Mouse (Mus musculus): ENCODE results near the gene Chd2. TPM values are rescaled to one million over a fixed set of nuclear protein-coding genes. Genes with fewer than 3 reads are reported as not detected.
"Not testable (repeated sequence)": the region's sequence is repeated elsewhere in the genome, so short reads cannot be mapped to it uniquely, and the experiment has no call there.

Chd2 gene
- polyA plus RNA-seq, 1 experiment from 2014 or later, result 44.7 TPM

DNA sequence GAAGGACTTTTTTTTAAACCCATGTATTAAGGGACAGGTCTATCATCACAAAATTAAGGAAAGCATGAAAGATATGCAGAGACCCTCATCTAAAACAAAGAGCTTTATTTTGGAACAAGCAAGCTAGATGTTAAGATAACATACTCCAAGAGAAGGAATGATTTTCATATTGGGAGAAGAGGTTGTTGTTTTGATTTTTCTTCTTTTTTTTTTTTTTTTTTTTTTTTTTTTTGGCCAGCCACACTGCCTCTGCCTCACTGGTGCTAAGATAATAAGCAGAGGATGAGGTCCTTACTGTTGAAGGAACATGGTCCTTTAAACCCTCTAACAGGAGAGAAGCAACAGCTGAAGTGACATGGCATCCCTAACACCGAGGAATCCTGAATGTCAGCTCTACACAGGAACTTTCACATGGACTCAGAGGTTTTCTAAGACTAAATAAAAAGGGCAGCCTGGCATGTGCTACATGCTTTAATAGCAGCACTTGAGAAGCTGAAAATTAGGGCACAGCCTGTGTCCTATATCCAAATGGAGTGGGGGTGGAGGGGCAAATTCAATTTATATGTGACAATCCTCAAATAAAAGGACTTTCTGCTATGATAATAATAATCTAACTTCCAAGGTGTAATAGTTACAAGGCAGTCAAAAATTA lies 17.9 kb downstream of the Chd2 start:
- Histone ChIP-seq H3K9me3 (ENCODE audit: control insufficient read depth, low read length) (no peaks in the 10 kb centered on the region), H3K27ac (ENCODE audit: low read depth, low read length) (no peak overlapping the region), H3K9ac (ENCODE audit: low read length) (no peak overlapping the region), H3K4me3 (ENCODE audit: low read depth, low read length) (no peak overlapping the region), H3K36me3 (ENCODE audit: control insufficient read depth, insufficient read depth, low read length) (peaks cover 6% of the 10 kb centered on the region; the same call in 1 of the 2 replicates), H3K4me2 (ENCODE audit: low read depth) (no peak overlapping the region), H3K4me1 (ENCODE audit: control insufficient read depth, insufficient read depth, low read length) (peaks cover 7% of the 10 kb centered on the region; the same call in 1 of the 2 replicates), H3K27me3 (ENCODE audit: control insufficient read depth, insufficient read depth, low read length) (no peaks in the 10 kb centered on the region)
- ATAC-seq (ENCODE audit: insufficient read depth, low FRiP score, low TSS enrichment), result no peak
- 90% methylated on average over 1 of the region's 1 CpGs for WGBS
- DNase-seq (ENCODE audit: low spot score), result no peak

- no peak for ATAC-seq (ENCODE audit: insufficient read depth, low FRiP score, low TSS enrichment)
- Histone ChIP-seq H3K27me3 (ENCODE audit: control insufficient read depth, insufficient read depth, low read length) (no peaks in the 10 kb centered on the region), H3K4me1 (ENCODE audit: control insufficient read depth, insufficient read depth, low read length) (peaks cover 7% of the 10 kb centered on the region; the same call in 1 of the 2 replicates), H3K9ac (ENCODE audit: low read length) (no peak overlapping the region), H3K4me3 (ENCODE audit: low read depth, low read length) (no peak overlapping the region), H3K27ac (ENCODE audit: low read depth, low read length) (no peak overlapping the region), H3K4me2 (ENCODE audit: low read depth) (no peak overlapping the region), H3K9me3 (ENCODE audit: control insufficient read depth, low read length) (no peaks in the 10 kb centered on the region), H3K36me3 (ENCODE audit: control insufficient read depth, insufficient read depth, low read length) (peaks cover 6% of the 10 kb centered on the region; the same call in 1 of the 2 replicates)
- 96% methylated on average over 6 of the region's 6 CpGs for WGBS
- DNase-seq (ENCODE audit: low spot score), result no peak
These were observed 18.4 kb downstream of the Chd2 start for GRCm38 (mm10) chr7:73523183-73523582.

GRCm38 (mm10) chr7:73521277-73522193 lies 20.1 kb downstream of the Chd2 start:
- H3K36me3 ChIP-seq (ENCODE audit: control insufficient read depth, insufficient read depth, low read length), result peaks cover 6% of the 10 kb centered on the region; the same call in 1 of the 2 replicates
- 74% methylated on average over 11 of the region's 11 CpGs for WGBS
- ATAC-seq (ENCODE audit: insufficient read depth, low FRiP score, low TSS enrichment), result peak; percentile 64; the same call in 1 of the 2 replicates
- DNase-seq (ENCODE audit: low spot score), result peak; percentile 40
- H3K4me1 ChIP-seq (ENCODE audit: control insufficient read depth, insufficient read depth, low read length), result peaks cover 7% of the 10 kb centered on the region; the same call in 1 of the 2 replicates
- no peak overlapping the region for H3K4me2 ChIP-seq (ENCODE audit: low read depth)
- H3K9me3 ChIP-seq (ENCODE audit: control insufficient read depth, low read length), result no peaks in the 10 kb centered on the region
- no peak overlapping the region for H3K4me3 ChIP-seq (ENCODE audit: low read depth, low read length)
- peak overlapping the region; percentile 72 for H3K27ac ChIP-seq (ENCODE audit: low read depth, low read length)
- no peaks in the 10 kb centered on the region for H3K27me3 ChIP-seq (ENCODE audit: control insufficient read depth, insufficient read depth, low read length)
- no peak overlapping the region for H3K9ac ChIP-seq (ENCODE audit: low read length)

DNA sequence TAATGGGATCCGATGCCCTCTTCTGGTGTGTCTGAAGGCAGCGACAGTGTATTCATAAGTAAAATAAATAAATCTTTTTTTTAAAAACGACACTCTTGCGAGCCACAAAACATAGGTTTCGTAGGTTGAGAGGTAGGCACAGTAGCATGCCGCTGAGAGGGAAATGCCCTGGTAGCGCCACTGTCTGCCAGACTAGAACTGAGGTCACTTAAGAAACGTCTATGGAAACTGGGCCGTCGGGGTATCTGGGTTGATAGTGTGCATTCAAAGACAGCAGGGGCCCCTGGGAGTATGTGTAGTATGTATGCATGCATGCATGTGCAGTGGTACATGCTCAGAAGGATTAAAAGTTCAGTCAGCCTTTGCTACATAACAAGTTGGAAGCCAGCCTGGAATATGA lies 21.4 kb downstream of the Chd2 start:
- no peak overlapping the region for H3K27ac ChIP-seq (ENCODE audit: low read depth, low read length)
- DNase-seq (ENCODE audit: low spot score) (no peak), ATAC-seq (ENCODE audit: insufficient read depth, low FRiP score, low TSS enrichment) (no peak)
- 91% methylated on average over 10 of the region's 10 CpGs for WGBS
- no peaks in the 10 kb centered on the region for H3K9me3 ChIP-seq (ENCODE audit: control insufficient read depth, low read length)
- H3K27me3 ChIP-seq (ENCODE audit: control insufficient read depth, insufficient read depth, low read length), result no peaks in the 10 kb centered on the region
- peaks cover 7% of the 10 kb centered on the region; the same call in 1 of the 2 replicates for H3K4me1 ChIP-seq (ENCODE audit: control insufficient read depth, insufficient read depth, low read length)
- H3K36me3 ChIP-seq (ENCODE audit: control insufficient read depth, insufficient read depth, low read length), result peaks cover 8% of the 10 kb centered on the region; the same call in 1 of the 2 replicates
- H3K9ac ChIP-seq (ENCODE audit: low read length), result no peak overlapping the region
- no peak overlapping the region for H3K4me2 ChIP-seq (ENCODE audit: low read depth)
- H3K4me3 ChIP-seq (ENCODE audit: low read depth, low read length), result no peak overlapping the region

GRCm38 (mm10) chr7:73519060-73519796 lies 22.4 kb downstream of the Chd2 start:
- H3K9me3 ChIP-seq (ENCODE audit: control insufficient read depth, low read length), result no peaks in the 10 kb centered on the region
- ATAC-seq (ENCODE audit: insufficient read depth, low FRiP score, low TSS enrichment), result no peak
- peaks cover 11% of the 10 kb centered on the region for H3K36me3 ChIP-seq (ENCODE audit: control insufficient read depth, insufficient read depth, low read length)
- H3K9ac ChIP-seq (ENCODE audit: low read length), result no peak overlapping the region
- H3K4me3 ChIP-seq (ENCODE audit: low read depth, low read length), result no peak overlapping the region
- WGBS, result 93% methylated on average over 16 of the region's 16 CpGs
- peaks cover 7% of the 10 kb centered on the region; the same call in 1 of the 2 replicates for H3K4me1 ChIP-seq (ENCODE audit: control insufficient read depth, insufficient read depth, low read length)
- H3K27ac ChIP-seq (ENCODE audit: low read depth, low read length), result no peak overlapping the region
- no peaks in the 10 kb centered on the region for H3K27me3 ChIP-seq (ENCODE audit: control insufficient read depth, insufficient read depth, low read length)
- H3K4me2 ChIP-seq (ENCODE audit: low read depth), result no peak overlapping the region
- DNase-seq (ENCODE audit: low spot score), result no peak

DNA sequence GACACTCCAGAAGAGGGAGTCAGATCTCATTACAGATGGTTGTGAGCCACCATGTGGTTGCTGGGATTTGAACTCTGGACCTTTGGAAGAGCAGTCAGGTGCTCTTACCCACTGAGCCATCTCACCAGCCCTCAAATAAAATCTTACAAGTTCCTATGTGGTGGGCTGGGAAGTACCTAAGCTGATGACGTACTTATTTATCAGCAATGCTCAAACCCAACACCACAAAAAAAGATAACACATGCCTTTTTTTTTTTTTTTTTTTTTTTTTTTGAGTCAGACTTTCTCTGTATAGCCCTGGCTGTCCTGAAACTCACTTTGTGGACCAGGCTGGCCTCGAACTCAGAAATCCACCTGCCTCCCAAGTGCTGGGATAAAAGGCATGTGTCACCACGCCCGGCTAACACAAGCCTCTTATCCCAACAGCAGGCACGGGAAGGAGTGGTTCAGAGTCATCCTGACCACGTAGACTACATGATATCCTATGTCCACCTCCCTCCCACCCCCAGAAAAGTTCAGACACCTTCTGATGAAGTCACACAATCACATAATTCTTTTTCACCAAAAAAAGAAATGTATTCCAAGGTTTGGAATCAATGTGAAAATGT lies 23.2 kb downstream of the Chd2 start:
- 91% methylated on average over 6 of the region's 6 CpGs for WGBS
- H3K27ac ChIP-seq (ENCODE audit: low read depth, low read length); H3K4me1 ChIP-seq (ENCODE audit: control insufficient read depth, insufficient read depth, low read length): not testable (repeated sequence)

DNA sequence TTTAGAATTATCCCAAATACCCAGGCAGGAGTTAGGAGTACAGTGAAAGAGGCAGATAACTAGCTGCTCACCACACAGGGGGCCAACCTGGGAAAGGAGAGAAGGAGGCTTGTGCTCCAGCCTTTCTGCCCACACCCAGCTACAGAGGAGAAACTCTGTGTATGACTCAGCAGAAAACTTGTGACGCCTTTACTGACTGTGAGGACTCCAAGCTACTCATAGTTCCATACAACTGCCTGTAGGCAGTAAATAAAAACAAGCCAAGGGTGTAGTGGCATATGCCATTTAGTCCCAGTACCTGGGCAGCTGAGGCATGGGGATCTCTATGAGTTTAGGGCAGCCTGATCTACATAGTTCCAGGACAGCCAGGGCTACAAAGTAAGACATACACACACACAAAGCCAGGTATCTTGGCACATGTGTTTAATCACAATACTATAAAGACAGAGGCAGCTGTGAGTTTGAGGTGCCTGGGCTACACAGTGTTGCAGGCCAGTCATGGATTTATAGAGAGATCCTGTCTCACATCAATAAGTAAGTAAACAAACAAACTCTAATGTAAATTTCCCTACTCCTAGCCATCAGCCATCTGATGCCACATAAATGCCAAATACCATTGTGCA lies 24.1 kb downstream of the Chd2 start:
- Histone ChIP-seq H3K27ac (ENCODE audit: low read depth, low read length) (no peak overlapping the region), H3K36me3 (ENCODE audit: control insufficient read depth, insufficient read depth, low read length) (peaks cover 13% of the 10 kb centered on the region), H3K4me2 (ENCODE audit: low read depth) (no peak overlapping the region), H3K27me3 (ENCODE audit: control insufficient read depth, insufficient read depth, low read length) (no peaks in the 10 kb centered on the region), H3K4me1 (ENCODE audit: control insufficient read depth, insufficient read depth, low read length) (peaks cover 7% of the 10 kb centered on the region; the same call in 1 of the 2 replicates), H3K9me3 (ENCODE audit: control insufficient read depth, low read length) (no peaks in the 10 kb centered on the region), H3K4me3 (ENCODE audit: low read depth, low read length) (no peak overlapping the region), H3K9ac (ENCODE audit: low read length) (no peak overlapping the region)
- DNase-seq (ENCODE audit: low spot score) (no peak), ATAC-seq (ENCODE audit: insufficient read depth, low FRiP score, low TSS enrichment) (no peak)
- WGBS, result 60% methylated on average over 1 of the region's 1 CpGs

More for the DNA sequence above, 23.2 kb downstream of the Chd2 start:
- H3K27me3 ChIP-seq (ENCODE audit: control insufficient read depth, insufficient read depth, low read length); H3K4me2 ChIP-seq (ENCODE audit: low read depth); H3K9ac ChIP-seq (ENCODE audit: low read length); ATAC-seq (ENCODE audit: insufficient read depth, low FRiP score, low TSS enrichment); H3K9me3 ChIP-seq (ENCODE audit: control insufficient read depth, low read length); DNase-seq (ENCODE audit: low spot score); H3K4me3 ChIP-seq (ENCODE audit: low read depth, low read length): not testable (repeated sequence)
- H3K36me3 ChIP-seq (ENCODE audit: control insufficient read depth, insufficient read depth, low read length), result peaks cover 11% of the 10 kb centered on the region

GRCm38 (mm10) chr7:73516820-73517219 lies 24.8 kb downstream of the Chd2 start:
- WGBS, result 94% methylated on average over 5 of the region's 5 CpGs
- H3K9me3 ChIP-seq (ENCODE audit: control insufficient read depth, low read length), result no peaks in the 10 kb centered on the region
- H3K27me3 ChIP-seq (ENCODE audit: control insufficient read depth, insufficient read depth, low read length), result no peaks in the 10 kb centered on the region
- H3K36me3 ChIP-seq (ENCODE audit: control insufficient read depth, insufficient read depth, low read length), result peaks cover 13% of the 10 kb centered on the region
- no peak overlapping the region for H3K27ac ChIP-seq (ENCODE audit: low read depth, low read length)
- no peak overlapping the region for H3K9ac ChIP-seq (ENCODE audit: low read length)
- H3K4me2 ChIP-seq (ENCODE audit: low read depth), result no peak overlapping the region
- no peak overlapping the region for H3K4me3 ChIP-seq (ENCODE audit: low read depth, low read length)
- ATAC-seq (ENCODE audit: insufficient read depth, low FRiP score, low TSS enrichment) (no peak), DNase-seq (ENCODE audit: low spot score) (no peak)
- peaks cover 6% of the 10 kb centered on the region; the same call in 1 of the 2 replicates for H3K4me1 ChIP-seq (ENCODE audit: control insufficient read depth, insufficient read depth, low read length)

Measured in neural tube, embryonic 11.5 days (tissue).